Mouse (Mus musculus) liver, embryonic 14.5 days (tissue): ENCODE measurements at regions not wholly inside any gene's neighbourhood (a gene's known extent, or its start where the extent isn't known, plus 50 kb on each side); places are given as distances from the start of the nearest gene placed in this dataset.

Experiments used
- CTCF ChIP-seq: IDR thresholded peaks from 2 replicates; pipeline ENCODE4 v1.5.1; 2016; ENCODE audit warnings: antibody characterized with exemption, low read depth, control low read depth
- EP300 ChIP-seq: IDR thresholded peaks from 2 replicates; pipeline ENCODE4 v1.6.1; 2016; ENCODE audit warnings: antibody characterized with exemption, low read depth

DNA sequence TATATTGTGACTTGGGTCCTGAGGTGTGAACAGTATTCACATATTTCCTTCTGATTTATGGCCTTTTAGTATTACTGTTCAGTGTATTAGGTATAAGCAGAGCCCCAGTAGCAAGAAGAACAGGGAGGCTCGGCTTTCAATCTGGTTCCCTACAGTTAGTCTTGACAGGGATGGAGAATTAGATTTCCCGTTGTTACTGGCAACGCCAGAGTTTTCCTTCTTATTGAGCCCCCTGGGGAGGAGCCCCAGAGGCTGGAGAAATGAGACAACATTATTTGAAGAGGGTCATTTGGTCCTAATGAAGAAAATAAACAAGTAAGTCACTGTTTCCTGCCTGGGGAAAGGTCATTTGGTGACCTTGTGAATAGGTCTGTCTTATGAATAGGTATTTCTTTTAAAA, 285.1 kb upstream of the Pard3b start:
- TF ChIP-seq CTCF (no peak), EP300 (no peak)
